Mouse (Mus musculus) bone marrow macrophage, adult 2 months (primary cell): ENCODE results near the gene Camsap2.

ENCODE experiments used
- CTCF ChIP-seq: IDR thresholded peaks from 2 replicates; pipeline ENCODE4 v1.5.1; 2012; ENCODE audit warnings: low read depth, mild to moderate bottlenecking, low read length, moderate library complexity
- POLR2A ChIP-seq: IDR thresholded peaks from 2 replicates; pipeline ENCODE4 v1.6.1; 2012; ENCODE audit warnings: mild to moderate bottlenecking, low read depth, low read length, borderline replicate concordance

DNA sequence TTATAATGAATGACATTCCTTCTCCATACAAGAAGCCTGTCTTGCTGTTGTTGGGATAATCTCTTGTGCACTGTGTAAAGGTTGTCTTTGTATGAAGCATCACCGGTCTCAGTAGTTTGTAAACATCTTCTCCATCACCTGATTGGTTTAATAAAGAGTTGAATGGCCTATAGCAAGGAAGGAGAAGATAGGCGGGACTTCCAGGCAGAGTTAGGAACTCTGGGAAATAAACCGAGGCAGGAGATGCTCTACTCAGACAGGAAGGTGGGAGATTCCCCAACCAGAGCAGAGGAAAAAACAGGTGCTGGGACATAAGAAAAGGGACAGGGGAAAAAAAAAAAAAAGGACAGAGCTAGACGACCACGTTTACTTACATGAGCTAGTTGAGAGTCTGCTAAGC lies 49.2 kb upstream of the Camsap2 start:
- TF ChIP-seq CTCF (no peak), POLR2A (no peak)
